Mouse (Mus musculus): Measurements from ENCODE around the gene Slc38a11.

Gene Slc38a11

DNA sequence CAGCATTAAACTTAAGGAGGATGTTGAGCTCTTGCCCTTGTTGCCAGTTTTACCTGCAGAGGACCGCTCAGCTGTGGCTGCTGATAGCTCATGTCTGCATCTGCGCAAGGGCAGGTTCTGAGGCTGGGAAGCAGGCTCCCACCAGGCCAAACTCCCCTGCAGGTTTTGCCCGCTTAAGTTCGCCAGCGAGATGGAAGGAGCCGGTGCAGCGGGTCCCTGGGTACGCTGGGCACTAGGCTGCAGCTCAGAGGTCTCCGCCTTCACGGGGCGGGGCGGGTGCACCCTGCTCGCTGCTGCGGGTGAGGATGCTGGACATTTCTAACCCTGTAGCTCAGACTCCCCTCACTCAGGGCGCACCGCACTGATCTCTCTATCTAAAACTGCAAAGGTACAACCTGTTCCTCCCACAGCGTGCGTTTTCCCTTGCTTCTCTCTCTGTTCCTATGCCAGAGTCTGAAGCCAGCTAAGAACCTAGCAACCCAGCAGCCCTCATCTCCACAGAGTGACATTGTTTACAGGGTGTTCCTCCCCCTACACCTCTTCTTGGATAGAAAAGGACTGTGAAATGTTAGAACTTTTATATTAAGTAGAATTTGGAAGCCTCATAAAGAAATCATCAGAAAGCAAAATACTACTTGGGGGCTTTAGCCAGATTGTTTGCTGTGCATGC is at the start of gene Slc38a11:
Gene Slc38a11 (minus strand): TSS at position 207 of the 670 bp plus-strand sequence.
- DNase-seq (ENCODE audit: extremely low spot score) = peak; percentile 28

DNA sequence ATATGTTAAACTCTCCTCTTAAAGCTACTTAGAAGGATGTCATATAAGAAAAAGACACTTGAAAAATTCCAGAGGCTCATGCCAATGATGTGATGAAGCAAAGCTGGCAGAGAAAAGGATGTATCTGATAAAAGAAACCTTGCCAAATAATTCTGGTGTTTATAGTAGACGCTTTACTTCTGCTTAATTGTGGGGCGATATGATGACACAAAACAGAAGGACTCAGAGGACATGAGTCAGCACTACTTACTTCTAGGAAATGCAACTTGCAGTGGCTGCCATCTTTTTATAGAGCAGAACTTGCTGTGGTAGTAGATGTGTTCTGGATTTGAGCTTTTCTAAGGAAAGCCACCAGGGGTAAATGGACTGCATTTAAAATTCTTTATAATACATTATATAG is 43.3 kb upstream of the Slc38a11 start:
- DNase-seq (ENCODE audit: extremely low spot score) = no peak

DNA sequence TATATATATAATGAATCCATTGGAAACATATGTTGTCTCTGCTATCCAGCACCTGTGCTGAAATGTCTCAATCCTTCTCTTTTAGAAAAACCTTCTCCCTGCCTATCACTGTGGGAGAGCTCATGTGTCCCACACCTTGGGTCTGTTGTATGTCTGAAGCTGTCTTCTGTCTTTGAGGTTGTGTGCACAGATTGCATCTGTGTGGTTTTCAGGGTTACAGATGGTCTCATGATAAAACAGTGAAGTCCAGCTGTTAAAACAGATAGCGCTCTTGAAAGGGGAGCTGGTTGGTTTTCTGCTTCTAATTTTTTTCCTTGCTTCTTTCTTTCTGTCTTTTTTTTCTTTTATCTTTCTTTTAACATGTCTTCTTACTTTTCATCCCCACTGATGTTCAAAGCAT is 41.6 kb upstream of the Slc38a11 start:
- no peak for DNase-seq (ENCODE audit: extremely low spot score)

DNA sequence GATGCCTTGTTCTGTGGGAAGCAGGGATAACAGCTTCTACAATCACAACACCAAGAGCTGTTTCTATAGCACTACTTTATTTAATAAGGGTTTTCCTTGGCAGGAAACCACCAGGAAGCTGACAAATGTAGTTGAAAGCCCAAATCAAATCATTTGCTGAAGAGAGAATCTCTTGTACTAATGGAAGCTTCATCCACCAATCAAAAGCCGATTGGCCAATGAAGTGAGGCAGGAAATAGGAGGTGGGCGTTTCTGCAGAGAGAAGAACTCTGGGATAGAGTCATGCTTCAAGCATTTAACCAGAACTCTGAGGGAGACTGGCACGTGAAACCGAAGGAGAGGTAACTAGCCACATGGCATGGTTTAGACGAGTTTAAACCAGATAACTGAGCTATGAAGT is 38.2 kb upstream of the Slc38a11 start:
- DNase-seq (ENCODE audit: extremely low spot score) = no peak

DNA sequence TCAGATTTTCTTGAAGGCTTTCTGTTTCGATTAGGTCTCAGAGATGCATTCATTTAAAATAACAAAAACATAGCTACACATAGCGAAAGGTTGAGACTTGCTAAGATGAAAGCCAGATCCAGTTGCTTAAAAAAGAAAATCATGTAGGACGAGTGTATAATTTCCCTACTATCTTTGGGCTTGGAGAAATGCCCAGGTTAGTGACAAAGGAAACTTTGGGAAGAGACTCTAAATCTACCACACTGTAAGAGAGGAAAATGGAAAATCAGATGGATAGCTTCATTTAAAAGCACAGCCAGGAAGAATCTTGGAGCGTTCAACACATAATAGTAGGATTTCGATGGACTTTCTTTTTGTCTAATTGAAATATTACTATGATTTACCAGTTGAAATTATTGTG is 36.1 kb upstream of the Slc38a11 start:
- no peak for DNase-seq (ENCODE audit: extremely low spot score)

DNA sequence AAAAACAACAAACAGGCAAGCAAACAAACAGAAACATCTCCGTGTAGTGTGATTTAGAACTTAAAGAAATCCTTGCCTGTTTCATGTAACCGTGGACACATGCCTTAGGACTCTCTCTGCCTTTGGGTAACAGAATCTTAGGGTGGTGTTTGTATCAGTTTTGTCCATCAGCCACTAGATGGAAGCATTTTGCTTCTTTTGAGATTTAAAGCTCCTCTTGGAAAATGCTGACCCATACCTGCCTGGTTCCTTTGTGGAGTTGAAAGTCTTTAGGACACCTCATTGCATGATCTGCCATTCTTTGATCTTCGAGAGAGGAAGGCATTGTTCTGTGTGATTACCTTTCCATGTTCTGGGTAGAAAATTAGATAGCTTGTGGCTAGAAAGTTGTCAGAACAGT is 32.3 kb upstream of the Slc38a11 start:
- peak; percentile 34 for DNase-seq (ENCODE audit: extremely low spot score)

DNA sequence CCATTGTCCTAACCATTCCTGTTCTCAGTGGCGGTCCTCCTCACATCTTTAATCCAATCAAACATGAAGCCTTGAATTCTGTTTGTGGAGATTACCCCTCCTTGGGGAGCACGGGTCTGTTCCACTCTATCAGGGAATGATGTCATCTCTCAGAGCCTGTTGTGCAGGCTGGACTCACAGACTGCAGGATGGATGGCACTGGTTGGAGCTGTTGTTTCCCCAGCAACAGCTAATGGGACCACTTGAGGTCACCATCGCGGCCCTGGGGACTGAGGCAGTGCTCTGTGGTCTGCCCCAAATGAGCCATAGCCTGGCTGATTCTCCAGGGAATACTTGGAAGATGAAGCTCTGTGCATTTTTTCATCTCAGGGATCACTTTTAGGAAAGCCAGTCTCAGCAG is 29.2 kb upstream of the Slc38a11 start:
- DNase-seq (ENCODE audit: extremely low spot score) = no peak

DNA sequence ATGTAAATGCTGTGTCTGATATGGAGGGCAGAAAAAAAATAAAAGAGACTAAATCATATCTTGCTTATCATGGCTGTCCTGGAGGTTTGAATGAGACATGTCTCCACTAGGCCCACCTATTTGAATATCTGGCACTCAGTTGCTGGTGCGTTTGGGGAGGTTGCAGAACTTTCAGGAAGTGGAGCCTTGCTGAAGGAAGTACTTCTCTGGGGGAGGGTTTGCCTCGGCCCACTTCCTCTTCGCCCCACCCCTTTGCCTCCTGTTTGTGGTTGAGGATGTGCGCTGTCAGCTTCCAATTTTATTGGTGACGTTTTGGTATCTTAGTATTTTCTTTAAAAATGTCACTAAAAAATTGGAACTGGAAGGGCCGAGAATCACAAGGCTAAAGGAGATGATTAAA is 27.5 kb upstream of the Slc38a11 start:
- no peak for DNase-seq (ENCODE audit: extremely low spot score)

DNA sequence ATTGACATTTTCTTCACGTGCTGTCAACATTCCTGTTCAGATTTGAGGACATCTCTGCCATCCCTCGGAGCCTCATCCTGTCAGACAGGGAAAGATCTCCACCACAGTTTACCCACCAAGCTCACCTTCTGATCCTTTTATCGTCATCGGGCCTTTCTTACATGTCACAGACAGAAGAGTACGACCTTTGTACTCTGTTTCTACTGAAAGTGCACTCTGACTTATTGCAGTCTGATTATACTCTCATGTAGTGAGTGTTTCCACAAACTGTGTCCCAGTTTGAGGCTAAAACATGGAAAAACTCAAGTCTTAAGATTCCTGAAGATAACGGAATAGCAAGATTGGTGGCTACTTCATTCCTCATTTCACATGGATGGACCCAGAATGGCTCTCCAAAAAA is 21.0 kb upstream of the Slc38a11 start:
- DNase-seq (ENCODE audit: extremely low spot score) = no peak

DNA sequence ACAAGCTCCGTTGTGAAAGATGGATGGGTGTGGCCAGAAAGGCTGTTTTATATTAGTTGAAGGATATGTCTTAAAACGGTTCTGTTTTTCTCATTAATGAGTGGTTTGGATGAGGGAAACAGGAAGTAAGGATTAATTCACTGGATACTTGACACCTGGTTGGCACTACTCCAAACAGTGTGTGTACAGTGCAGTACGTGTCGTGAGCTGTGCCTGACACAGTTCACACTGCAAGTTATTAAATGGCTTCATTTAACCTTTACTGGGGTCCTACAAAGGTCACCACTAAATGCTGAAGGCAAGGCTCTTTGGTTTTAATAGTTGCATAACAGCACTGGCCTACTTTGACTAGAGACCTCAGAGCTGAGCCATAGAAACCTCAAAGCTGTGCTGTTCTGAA is 18.7 kb upstream of the Slc38a11 start:
- DNase-seq (ENCODE audit: extremely low spot score) = no peak

DNA sequence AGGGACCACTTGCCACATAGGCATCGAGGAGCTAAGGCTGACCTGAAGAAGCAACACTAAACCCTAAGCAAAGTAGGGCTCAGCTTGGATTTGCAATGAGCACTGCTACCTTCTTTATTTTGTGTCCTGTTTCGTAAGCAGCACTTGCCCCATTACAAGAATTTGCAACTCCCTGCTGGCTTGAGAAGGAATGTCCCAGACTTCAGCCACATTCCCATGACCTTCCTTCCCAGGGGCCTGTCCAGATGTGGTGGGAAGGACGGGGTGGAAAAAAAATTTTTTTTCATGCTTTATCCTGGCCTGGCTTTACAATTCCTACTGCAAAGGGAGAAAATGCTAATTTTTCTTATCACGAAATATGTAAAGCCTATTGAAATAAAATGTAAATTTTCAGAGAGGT is 14.6 kb upstream of the Slc38a11 start:
- no peak for DNase-seq (ENCODE audit: extremely low spot score)

DNA sequence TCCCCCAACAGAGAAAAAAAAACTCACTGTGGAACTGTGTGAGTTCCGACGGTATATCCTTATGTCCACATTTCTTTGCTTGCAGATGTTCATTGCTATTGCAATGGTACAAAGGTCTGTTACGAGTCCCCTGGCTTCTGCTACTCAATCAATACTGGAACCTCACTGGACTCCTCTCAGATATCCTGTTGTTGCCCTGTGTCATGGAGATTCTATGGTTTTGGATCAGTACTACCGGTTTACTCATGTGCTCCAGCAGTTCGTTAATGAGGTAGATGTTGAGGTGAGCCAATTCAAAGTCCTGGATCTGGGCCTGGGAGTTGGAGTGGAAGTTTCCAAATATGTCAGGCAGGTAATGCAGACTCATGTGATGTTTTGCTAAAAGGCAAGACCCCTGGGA is 10.6 kb upstream of the Slc38a11 start:
- DNase-seq (ENCODE audit: extremely low spot score) = no peak

DNA sequence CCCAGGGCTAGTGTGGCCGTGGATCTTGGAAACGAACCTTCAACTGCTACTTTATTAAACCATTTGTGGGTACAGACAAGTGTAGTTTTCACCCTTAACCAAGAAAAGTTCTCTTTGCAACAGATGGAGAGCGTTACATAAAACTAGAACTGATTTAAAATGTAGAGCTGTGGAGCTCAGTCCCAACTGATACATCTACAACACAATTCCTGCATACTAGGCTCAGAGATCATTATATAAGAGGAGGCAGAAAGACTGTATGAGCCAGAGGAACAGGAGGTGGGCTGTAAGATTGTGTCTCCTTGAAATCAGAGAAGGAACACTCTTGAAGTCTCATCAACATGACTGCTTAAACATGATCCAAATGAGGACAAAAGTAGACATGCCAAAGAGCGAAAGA is 9.2 kb upstream of the Slc38a11 start:
- DNase-seq (ENCODE audit: extremely low spot score) = no peak

DNA sequence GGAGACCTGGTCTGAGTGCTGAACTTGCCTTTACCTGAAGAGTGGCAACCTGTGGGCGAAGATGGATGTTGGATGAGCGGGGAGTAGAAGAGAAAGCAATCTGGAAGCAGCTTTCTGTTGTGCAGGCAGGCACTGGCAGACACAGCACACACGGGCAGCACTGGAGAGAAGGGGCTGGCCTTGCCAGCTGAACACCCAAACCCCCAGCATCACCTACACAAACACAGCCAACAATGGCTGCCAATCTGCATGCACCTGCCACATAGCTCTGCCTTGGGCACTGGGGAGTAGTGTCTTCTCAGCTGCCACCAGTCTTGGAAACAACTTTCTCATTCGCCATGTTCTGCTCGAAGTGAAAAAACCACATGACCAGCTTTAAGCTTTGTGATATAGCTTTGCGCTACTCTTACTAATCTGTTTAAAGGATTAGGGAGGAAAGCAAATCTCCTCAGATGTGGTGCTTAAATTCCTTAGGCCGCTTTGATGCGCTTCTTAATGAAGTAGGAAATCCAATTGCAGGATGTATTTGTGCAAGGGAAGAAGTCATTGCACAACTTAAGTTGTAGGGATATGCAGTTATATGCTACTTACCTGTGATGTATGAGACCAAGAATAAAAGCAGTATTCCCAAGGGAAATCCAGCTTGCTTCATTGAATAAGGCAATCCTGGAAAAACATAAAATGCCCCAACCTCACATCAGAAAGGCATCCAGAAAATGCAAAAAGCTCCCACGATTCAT is 2.9 kb downstream of the Slc38a11 start:
- no peak for DNase-seq (ENCODE audit: extremely low spot score)

DNA sequence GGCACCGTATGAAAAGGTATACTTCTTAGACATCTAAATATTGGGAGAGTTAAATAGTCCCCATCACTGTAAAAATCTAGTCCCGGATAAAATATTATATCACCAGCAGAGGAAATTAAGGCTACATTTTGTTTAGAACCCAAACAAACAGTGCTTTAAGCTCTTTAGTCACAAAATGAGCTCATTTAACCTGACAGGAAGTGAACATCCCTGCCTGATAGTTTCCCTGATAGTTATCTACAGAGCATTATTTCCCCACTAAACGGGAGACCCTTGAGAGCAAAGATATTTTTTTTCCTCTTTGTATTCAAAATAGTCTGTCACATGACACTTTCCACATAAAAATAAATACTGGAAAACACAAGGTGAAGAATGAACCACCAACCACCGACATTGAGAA is 16.5 kb downstream of the Slc38a11 start:
- DNase-seq (ENCODE audit: extremely low spot score) = no peak

DNA sequence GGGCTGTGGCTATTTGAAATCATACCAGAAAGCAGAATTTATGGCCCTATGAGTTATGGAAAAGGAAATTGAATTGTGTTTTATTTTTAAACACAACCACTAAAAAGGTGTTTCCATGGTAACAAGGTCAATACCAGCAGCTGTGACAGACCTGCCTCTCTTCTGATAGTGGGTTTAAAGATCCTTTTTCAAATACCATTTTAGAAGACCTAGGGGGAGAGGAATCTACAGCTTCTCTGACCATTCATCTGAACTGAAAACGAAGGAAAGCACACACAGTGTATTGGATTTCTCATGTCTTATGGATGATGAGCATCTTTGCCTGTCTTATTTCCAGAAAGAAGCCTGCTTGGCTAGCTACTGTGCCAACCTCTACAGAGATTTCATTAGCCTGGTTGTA is 16.9 kb downstream of the Slc38a11 start:
- no peak for DNase-seq (ENCODE audit: extremely low spot score)

DNA sequence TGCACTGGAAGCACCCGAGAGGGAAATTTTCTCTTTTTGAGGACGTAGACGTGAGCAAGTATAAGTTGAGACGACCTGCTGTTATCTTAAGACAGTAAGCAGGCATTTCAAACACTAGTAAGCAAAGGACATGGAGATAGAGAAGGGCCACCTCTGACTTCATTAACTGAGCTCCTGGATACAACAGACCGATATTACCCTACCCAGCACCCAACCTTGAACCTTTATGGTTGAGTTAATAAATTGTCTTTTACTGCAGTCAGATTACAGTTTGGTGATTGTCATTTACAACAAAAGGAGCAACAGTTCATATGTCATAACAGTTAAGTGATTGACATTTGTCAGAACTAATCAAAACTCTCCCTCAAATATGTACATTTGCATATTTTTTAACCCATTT is 17.8 kb downstream of the Slc38a11 start:
- no peak for DNase-seq (ENCODE audit: extremely low spot score)

DNA sequence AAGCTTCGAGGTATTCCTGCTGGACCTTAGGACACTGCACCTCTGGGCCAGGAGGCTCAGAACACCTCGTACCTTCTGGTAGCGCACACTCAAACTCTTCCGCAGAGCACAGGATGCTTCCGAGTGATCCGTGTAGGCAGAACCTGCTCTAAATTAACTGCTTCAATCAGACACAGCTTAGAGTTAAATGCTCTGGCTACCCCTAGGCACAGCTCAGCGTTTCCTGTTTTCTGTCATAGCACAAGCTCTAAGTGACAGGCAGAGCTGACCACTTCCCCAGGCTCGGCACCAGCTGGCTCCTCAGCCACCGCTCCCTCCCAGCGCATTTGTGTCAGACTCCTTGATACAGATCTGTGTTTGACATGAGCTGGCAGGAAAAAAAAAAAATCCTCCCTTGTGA is 21.8 kb downstream of the Slc38a11 start:
- DNase-seq (ENCODE audit: extremely low spot score) = no peak

DNA sequence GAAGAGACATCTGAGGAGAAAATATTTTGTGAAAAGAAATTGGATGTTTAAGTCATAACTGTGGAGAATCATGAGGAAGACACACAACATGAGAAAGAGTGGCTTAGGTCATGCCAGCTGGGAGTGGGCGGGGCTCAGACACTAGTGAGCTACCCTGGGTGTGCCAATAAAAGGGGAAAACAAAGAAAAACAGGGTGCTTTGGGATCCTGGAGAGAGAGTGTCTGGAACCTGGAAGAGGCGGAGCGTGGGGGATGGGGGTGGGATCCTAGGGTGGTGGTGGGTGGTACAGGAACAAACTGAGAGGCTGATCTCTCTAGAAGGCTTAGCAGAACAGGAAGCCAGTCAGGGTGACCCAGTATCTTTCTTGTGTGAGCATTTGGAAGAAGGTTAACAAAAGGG is 23.0 kb downstream of the Slc38a11 start:
- DNase-seq (ENCODE audit: extremely low spot score) = no peak

DNA sequence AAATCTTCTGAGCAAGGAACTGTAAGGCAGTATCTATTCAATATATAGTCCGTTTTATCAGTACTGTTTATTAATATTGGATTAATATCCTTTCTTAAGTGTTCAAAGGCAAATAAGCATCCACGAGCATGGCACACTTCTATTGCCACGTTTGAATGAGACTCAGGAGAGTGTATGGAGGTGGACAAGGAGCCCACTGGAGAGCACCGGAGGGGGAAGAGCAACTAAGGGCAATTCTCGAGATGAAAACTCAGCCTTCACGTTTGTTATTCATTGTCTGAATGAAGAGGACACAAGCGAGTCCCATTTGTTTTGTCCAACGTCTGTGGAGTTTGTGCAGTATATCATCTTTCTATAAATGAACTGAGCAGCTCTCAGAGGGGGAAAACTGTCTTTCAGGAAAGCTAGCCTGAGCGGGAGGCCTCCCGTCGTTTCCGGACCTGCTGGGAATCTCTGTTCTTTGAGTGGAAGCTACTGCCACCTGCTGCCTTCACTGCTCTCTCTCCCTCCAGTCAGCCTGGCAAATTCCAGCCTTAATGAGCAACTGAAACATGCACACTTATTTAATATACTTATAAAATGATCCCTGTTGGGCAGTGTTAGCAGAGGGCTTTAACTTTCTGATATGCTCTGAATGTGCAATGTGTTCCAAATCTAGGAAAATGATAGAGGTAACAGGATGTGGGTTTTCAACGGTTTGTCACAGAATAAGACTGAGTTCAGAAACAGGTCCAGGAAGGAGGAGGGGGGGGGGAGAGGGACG is 26.3 kb downstream of the Slc38a11 start:
- DNase-seq (ENCODE audit: extremely low spot score) = peak; percentile 45

DNA sequence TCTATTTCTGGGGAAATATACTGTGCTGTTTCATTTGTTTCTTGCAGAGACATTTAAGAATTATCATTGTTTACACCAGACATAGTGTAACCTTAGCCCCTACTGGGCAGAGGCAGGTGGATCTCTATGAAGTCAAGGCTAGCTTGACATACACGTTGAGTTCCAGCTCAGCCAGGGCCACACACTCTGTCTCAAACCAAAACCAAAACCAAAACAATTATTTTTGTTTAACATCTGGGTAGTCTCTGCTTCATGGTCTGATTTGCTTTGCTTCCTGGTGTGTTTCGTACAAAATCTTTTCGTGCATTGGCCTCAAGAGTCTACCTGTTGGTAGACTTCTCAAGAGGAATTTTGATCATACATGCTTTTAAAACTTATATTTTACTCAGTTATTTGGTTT is 27.2 kb downstream of the Slc38a11 start:
- DNase-seq (ENCODE audit: extremely low spot score) = no peak

DNA sequence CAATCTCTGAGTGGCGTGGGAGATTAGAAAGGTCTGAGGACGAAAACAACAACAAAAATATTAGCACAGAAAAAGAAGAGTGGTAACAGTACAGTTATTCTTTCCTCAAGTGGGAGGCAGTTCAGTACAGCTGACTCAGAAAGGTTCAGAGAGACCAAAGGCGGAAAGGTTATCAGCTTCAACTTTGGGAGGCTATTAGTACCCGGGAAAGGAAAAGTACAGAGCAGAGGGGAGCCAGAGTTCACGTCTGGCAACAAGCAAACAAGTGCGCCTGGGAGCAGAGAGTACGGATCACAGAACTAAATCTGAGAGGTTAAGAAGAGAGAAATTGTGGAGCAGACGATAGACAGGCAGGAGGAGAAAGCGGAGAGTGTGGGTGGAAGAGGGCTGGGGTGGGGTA is 29.7 kb downstream of the Slc38a11 start:
- no peak for DNase-seq (ENCODE audit: extremely low spot score)

DNA sequence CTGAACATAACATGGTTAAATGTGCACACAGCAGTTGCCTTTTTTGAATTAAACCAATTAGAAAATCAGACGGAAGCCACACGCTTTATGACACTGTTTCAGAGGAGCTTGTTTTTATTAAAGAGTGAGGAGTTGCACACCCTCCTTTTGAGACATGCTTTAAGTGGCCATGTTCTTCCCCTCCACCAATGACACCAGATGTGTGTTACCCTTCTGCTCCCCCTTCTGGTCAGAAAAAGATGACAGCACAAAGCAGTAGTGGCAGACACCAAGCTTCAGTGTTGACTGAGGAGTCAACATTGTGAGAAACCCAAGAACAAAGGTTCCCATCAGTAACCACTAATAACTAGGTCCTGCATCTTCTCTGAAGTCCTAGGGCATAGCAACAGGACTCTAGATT is 32.5 kb downstream of the Slc38a11 start:
- DNase-seq (ENCODE audit: extremely low spot score) = peak; percentile 58
